Mouse (Mus musculus) midbrain, embryonic 10.5 days (tissue): Measurements from ENCODE around the gene Pilra. TPM values are rescaled to one million over a fixed set of nuclear protein-coding genes. Genes with fewer than 3 reads are reported as not detected.
A peak's percentile ranks its signal among the peaks of the same experiment; 100 is the strongest.

Source experiments
- DNase-seq: peaks from one replicate; pipeline ENCODE4 v3.0.0-alpha.2; 2017; ENCODE audit warnings: low spot score
- H3K27ac ChIP-seq: fragments of 300-500 bp; sonication (generic); replicated peaks from 2 replicates; pipeline ENCODE4 v1.5.1; 2016; ENCODE audit warnings: mild to moderate bottlenecking
- H3K27me3 ChIP-seq: fragments of 300-500 bp; sonication (generic); 2 replicates; pipeline ENCODE4 v1.6.1; 2016; ENCODE audit warnings: low read depth, mild to moderate bottlenecking; ENCODE audit not compliant: poor library complexity, severe bottlenecking
- H3K36me3 ChIP-seq: fragments of 300-500 bp; sonication (generic); 2 replicates; pipeline ENCODE4 v1.6.1; 2016; ENCODE audit warnings: mild to moderate bottlenecking, moderate library complexity
- H3K4me1 ChIP-seq: fragments of 300-500 bp; sonication (generic); 2 replicates; pipeline ENCODE4 v1.6.1; 2016
- H3K4me3 ChIP-seq: fragments of 300-500 bp; sonication (generic); 2 replicates; pipeline ENCODE4 v1.5.1; 2016; ENCODE audit warnings: mild to moderate bottlenecking, moderate library complexity
- H3K9me3 ChIP-seq: fragments of 300-500 bp; sonication (generic); replicated peaks from 2 replicates; pipeline ENCODE4 v1.6.1; 2016; ENCODE audit warnings: mild to moderate bottlenecking
- WGBS: fragments of 180-500 bp; shearing (Covaris S2); methylation state at CpG from one replicate; pipeline ENCODE4 v1.1.7; 2016; 5-methylcytosine and 5-hydroxymethylcytosine counted together
- polyA plus RNA-seq: library from polyadenylated mRNA; unstranded; fragments of >200 nt; fragmentation: Nextera tagmentation; extraction: Ambion mirVana; gene quantifications from 2 replicates; pipeline ENCODE4 v1.2.1, GENCODE M21; 2016

Gene Pilra
- polyA plus RNA-seq, 1 experiment from 2014 or later = 0.19 TPM

GRCm38 (mm10) chr5:137784546-137784945 lies 51.5 kb downstream of the Pilra start:
- H3K36me3 ChIP-seq = peaks cover 53% of the 10 kb centered on the region
- peaks cover 60% of the 10 kb centered on the region for H3K4me1 ChIP-seq
- no peak for DNase-seq
- H3K4me3 ChIP-seq = peak overlapping the region; percentile 91
- H3K27me3 ChIP-seq = peaks cover 18% of the 10 kb centered on the region
- peak overlapping the region; percentile 95 for H3K27ac ChIP-seq
- WGBS = 83% methylated on average over 14 of the region's 14 CpGs
- no peaks in the 10 kb centered on the region for H3K9me3 ChIP-seq

- H3K27me3 ChIP-seq = peaks cover 12% of the 10 kb centered on the region
- no peak for DNase-seq
- peak overlapping the region; percentile 91 for H3K4me3 ChIP-seq
- peak overlapping the region; percentile 95 for H3K27ac ChIP-seq
- peaks cover 53% of the 10 kb centered on the region for H3K36me3 ChIP-seq
- H3K4me1 ChIP-seq = peaks cover 63% of the 10 kb centered on the region
- no peaks in the 10 kb centered on the region for H3K9me3 ChIP-seq
- 82% methylated on average over 9 of the region's 9 CpGs for WGBS
Observed at GRCm38 (mm10) chr5:137783901-137784540, 52.1 kb downstream of the Pilra start.

GRCm38 (mm10) chr5:137782776-137783522 lies 53.1 kb downstream of the Pilra start:
- peaks cover 66% of the 10 kb centered on the region for H3K4me1 ChIP-seq
- H3K9me3 ChIP-seq = no peaks in the 10 kb centered on the region
- H3K36me3 ChIP-seq = peaks cover 53% of the 10 kb centered on the region
- peaks cover 2% of the 10 kb centered on the region for H3K27me3 ChIP-seq
- H3K27ac ChIP-seq = no peak overlapping the region
- no peak for DNase-seq
- peak overlapping the region; percentile 91 for H3K4me3 ChIP-seq
- WGBS = 85% methylated on average over 13 of the region's 13 CpGs

GRCm38 (mm10) chr5:137781661-137782060 lies 54.4 kb downstream of the Pilra start:
- no peak for DNase-seq
- Histone ChIP-seq H3K27ac (no peak overlapping the region), H3K4me3 (peak overlapping the region; percentile 24; the same call in 1 of the 2 replicates), H3K9me3 (no peaks in the 10 kb centered on the region), H3K27me3 (no peaks in the 10 kb centered on the region), H3K36me3 (peaks cover 53% of the 10 kb centered on the region), H3K4me1 (peaks cover 64% of the 10 kb centered on the region)
- WGBS = 90% methylated on average over 7 of the region's 7 CpGs

GRCm38 (mm10) chr5:137779053-137779933 lies 56.8 kb downstream of the Pilra start:
- H3K36me3 ChIP-seq = peaks cover 44% of the 10 kb centered on the region
- H3K27me3 ChIP-seq = no peaks in the 10 kb centered on the region
- peak; percentile 55 for DNase-seq
- peak overlapping the region; percentile 93 for H3K27ac ChIP-seq
- H3K4me1 ChIP-seq = peaks cover 50% of the 10 kb centered on the region
- H3K4me3 ChIP-seq = peak overlapping the region; percentile 98
- WGBS = under 1% methylated on average over 83 of the region's 83 CpGs
- no peaks in the 10 kb centered on the region for H3K9me3 ChIP-seq

- peak; percentile 97 for DNase-seq
- Histone ChIP-seq H3K27me3 (no peaks in the 10 kb centered on the region), H3K36me3 (peaks cover 37% of the 10 kb centered on the region), H3K9me3 (no peaks in the 10 kb centered on the region), H3K4me3 (peak within 1 kb of the TSS; percentile 98), H3K27ac (peak within 1 kb of the TSS; percentile 93), H3K4me1 (peaks cover 43% of the 10 kb centered on the region)
- WGBS = under 1% methylated on average over 31 of the region's 31 CpGs
Observed at GRCm38 (mm10) chr5:137778635-137779034, 57.4 kb downstream of the Pilra start, which contains the start of gene Ppp1r35. Ppp1r35 (plus strand) TSS chr5:137778849.

- peaks cover 25% of the 10 kb centered on the region for H3K36me3 ChIP-seq
- H3K9me3 ChIP-seq = no peaks in the 10 kb centered on the region
- 94% methylated on average over 7 of the region's 7 CpGs for WGBS
- H3K27ac ChIP-seq = no peak overlapping the region
- H3K27me3 ChIP-seq = no peaks in the 10 kb centered on the region
- peaks cover 30% of the 10 kb centered on the region for H3K4me1 ChIP-seq
- H3K4me3 ChIP-seq = peak overlapping the region; percentile 98; the same call in 1 of the 2 replicates
- no peak for DNase-seq
Observed at GRCm38 (mm10) chr5:137777267-137777845, 58.7 kb downstream of the Pilra start.

GRCm38 (mm10) chr5:137776408-137776918 lies 59.6 kb downstream of the Pilra start:
- Histone ChIP-seq H3K4me1 (peaks cover 21% of the 10 kb centered on the region), H3K27ac (no peak overlapping the region), H3K4me3 (no peak overlapping the region), H3K9me3 (no peaks in the 10 kb centered on the region), H3K27me3 (no peaks in the 10 kb centered on the region), H3K36me3 (peaks cover 16% of the 10 kb centered on the region)
- DNase-seq = no peak
- 49% methylated on average over 5 of the region's 5 CpGs for WGBS

- WGBS = 92% methylated on average over 2 of the region's 2 CpGs
- no peak overlapping the region for H3K27ac ChIP-seq
- no peak for DNase-seq
Observed at GRCm38 (mm10) chr5:137775587-137776290, 60.3 kb downstream of the Pilra start.

GRCm38 (mm10) chr5:137772755-137773154 lies 63.3 kb downstream of the Pilra start:
- no peaks in the 10 kb centered on the region for H3K36me3 ChIP-seq
- no peak overlapping the region for H3K27ac ChIP-seq
- H3K27me3 ChIP-seq = no peaks in the 10 kb centered on the region
- peaks cover 13% of the 10 kb centered on the region for H3K4me1 ChIP-seq
- no peak for DNase-seq
- no peak overlapping the region for H3K4me3 ChIP-seq
- no peaks in the 10 kb centered on the region for H3K9me3 ChIP-seq

More at GRCm38 (mm10) chr5:137775587-137776290, 60.3 kb downstream of the Pilra start:
- Histone ChIP-seq H3K4me1 (peaks cover 20% of the 10 kb centered on the region), H3K9me3 (no peaks in the 10 kb centered on the region), H3K36me3 (peaks cover 8% of the 10 kb centered on the region), H3K27me3 (no peaks in the 10 kb centered on the region), H3K4me3 (no peak overlapping the region)
